Mouse (Mus musculus): ENCODE results near the gene Bank1. TPM values are rescaled to one million over a fixed set of nuclear protein-coding genes. Genes with fewer than 3 reads are reported as not detected.

The Bank1 gene
- 5.5 and 9.6 TPM in 2 replicates for polyA plus RNA-seq (2012; rRNA removed; ENCODE audit: low replicate concordance)

GRCm38 (mm10) chr3:136325783-136326182 is at the start of gene Bank1:
Gene Bank1, minus strand, starts transcription at chr3:136326066.

